Mouse (Mus musculus) embryonic fibroblast, embryonic 13.5 days (primary cell): ENCODE measurements at regions not wholly inside any gene's neighbourhood (a gene's known extent, or its start where the extent isn't known, plus 50 kb on each side); places are given as distances from the start of the nearest gene placed in this dataset.

Experiments
- H3K27ac ChIP-seq: 2 replicates; pipeline ENCODE4 v1.5.1; 2012; ENCODE audit warnings: low read length, control low read depth, inconsistent platforms; ENCODE audit not compliant: insufficient read depth
- H3K4me1 ChIP-seq: 2 replicates; pipeline ENCODE4 v1.6.1; 2011; ENCODE audit warnings: low read length; ENCODE audit not compliant: control insufficient read depth, insufficient read depth
- H3K4me3 ChIP-seq: 2 replicates; pipeline ENCODE4 v1.5.1; 2011; ENCODE audit warnings: mild to moderate bottlenecking, control low read depth, low read length; ENCODE audit not compliant: insufficient read depth
- CTCF ChIP-seq: IDR thresholded peaks from 2 replicates; pipeline ENCODE4 v1.5.1; 2011; ENCODE audit warnings: mild to moderate bottlenecking, control low read depth, low read length, moderate library complexity, borderline replicate concordance; ENCODE audit not compliant: insufficient read depth
- POLR2A ChIP-seq: IDR thresholded peaks from 2 replicates; pipeline ENCODE4 v1.6.1; 2011; ENCODE audit warnings: low read depth, mild to moderate bottlenecking, control low read depth, low read length, moderate library complexity

DNA sequence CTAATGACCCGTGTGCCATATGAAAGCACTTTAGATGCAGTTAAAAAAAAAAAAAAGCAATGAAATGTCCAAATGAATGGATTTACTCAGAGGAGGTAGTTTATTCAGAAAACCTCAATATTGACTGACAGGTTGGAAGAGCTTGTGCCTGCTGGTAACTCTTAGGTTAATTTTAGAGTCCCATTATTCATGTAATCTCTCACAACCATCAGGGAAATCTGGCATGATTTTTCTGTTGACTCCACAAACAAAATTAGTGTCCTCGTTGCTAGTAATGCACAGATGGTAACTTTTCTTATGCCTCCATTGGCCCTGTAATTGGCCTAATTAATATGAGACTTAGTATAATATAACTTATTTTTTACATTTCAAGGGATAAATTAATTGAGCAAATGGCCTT, 937.6 kb downstream of the Serpinb8 start:
- Histone ChIP-seq H3K4me3 (no peak overlapping the region), H3K4me1 (no peaks in the 10 kb centered on the region), H3K27ac (no peak overlapping the region)
- no peak for TF ChIP-seq CTCF
- no peak for TF ChIP-seq POLR2A

DNA sequence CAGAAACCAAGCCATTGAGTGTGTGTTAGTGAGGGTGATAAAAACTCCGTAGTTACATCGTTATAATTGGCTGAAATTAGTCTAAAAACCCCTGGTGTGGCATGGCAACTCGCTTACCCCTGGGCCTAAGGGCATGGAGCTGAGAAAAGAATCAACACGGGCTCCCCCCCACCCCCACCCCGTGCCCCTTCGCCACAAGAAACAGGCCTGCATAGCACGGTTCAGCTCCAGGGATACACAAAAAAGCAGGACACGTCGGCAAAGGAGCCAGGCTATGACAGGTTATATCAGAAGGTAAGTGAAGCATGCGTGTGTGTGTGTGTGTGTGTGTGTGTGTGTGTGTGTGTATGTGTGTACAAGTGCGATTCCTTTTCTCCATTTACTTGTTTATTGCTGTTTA, 948.4 kb downstream of the Serpinb8 start:
- H3K4me1 ChIP-seq: no peaks in the 10 kb centered on the region
- no peak for TF ChIP-seq POLR2A

DNA sequence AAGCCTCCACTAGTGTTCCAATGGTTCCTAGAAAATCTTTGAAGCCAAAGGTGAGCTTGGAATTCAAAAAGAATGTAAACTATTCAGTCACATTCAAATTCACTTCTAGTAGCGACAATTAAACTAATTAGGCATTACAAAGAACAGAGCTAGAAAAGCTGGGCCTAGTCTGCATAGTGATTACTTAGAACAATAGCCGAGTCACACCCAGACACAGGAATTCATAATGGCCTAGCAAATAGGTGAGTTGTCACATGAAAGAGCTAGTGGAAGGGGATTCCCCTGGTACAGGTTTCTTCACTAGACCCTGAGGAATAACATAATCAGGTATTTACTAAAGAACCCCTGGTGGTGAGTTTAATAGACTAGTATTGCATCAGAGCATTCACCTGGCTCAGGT, 958.9 kb downstream of the Serpinb8 start:
- Histone ChIP-seq H3K4me3 (no peak overlapping the region), H3K4me1 (no peaks in the 10 kb centered on the region), H3K27ac (no peak overlapping the region)
- TF ChIP-seq CTCF (no peak), POLR2A (no peak)

More for the DNA sequence above, 948.4 kb downstream of the Serpinb8 start:
- no peak overlapping the region for H3K4me3 ChIP-seq
- H3K27ac ChIP-seq: no peak overlapping the region

DNA sequence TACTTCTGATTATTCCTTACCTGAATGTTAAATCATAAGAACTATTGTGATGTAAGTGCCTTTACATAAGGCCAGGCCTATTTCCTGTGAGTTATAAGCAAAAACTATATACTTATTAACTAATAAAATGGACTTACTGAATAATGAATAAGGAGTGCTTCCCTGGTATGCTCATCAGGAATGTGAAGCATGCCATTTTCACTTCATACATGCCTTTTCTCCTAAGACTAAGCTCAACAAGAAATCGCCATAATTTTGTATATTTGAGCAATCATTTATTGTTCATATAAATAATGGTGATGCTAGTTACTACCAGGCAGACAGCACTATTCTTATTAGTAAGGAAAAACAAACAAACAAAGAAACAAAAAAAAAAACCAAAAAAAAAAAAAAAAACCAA, 969.1 kb downstream of the Serpinb8 start:
- TF ChIP-seq POLR2A (no peak), CTCF (no peak)
- Histone ChIP-seq H3K4me3 (no peak overlapping the region), H3K4me1 (no peaks in the 10 kb centered on the region), H3K27ac (no peak overlapping the region)

DNA sequence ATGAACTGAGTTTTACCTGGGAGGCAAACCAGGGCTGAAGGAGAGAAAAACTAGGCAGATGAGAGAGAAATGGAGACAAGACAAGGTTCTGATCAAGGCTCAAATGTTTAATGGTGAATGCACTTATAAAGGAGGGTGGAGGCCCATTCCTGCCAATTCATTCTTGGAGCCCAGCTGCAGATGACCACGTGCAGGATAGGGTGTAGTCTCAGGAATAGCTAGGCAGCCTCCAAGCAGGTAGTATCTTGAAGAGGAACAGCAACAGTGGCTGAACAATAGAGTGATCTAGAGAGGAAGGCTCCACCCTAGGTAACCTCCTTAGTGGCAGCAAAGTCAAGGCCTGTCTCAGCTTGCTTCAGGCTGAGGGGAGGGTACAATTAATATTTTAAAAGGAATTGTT, 973.2 kb downstream of the Serpinb8 start:
- no peak for TF ChIP-seq CTCF
- TF ChIP-seq POLR2A: no peak
- H3K27ac ChIP-seq: no peak overlapping the region
- no peak overlapping the region for H3K4me3 ChIP-seq
- H3K4me1 ChIP-seq: no peaks in the 10 kb centered on the region

DNA sequence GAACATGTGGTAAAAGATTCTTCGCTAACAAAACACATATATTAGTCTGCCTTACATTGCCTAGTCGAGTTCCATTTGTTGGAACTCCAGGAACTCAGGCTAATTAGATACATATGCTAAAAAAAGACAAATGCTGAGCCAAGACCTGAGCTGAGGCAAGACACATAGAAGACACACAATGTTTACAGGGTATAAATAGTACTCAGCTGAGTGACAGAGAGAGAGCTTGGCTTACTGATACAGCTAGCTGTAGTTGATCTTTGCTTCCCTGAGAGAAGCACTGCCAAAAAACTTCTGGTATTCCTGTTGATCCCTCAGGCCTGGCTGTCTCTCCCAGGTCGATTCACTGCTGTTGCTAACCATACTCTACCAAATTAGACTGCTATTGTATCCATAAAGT, 982.2 kb downstream of the Serpinb8 start:
- Histone ChIP-seq H3K27ac (peak overlapping the region; percentile 52; the same call in 1 of the 2 replicates), H3K4me3 (no peak overlapping the region)
- TF ChIP-seq CTCF (no peak), POLR2A (no peak)

DNA sequence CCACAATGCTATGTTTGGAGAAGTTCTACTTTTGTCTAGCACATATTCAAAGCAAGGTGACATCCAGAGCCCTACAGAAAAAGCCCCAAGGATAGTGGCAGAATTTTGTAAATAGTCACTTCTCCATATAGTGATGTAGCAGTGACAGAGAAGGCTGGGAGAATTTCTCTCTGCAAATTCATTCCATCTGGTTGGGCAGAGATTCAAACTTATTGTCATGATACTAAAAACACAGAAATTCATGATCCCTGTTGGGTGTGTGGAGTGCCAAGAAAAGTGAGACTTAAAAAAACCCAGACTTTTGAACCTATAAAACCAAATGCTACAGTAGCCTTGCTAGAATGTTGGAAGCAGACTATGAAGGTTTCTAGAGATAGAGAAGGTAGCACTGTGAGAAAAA, 983.0 kb downstream of the Serpinb8 start:
- Histone ChIP-seq H3K27ac (peak overlapping the region; percentile 26; the same call in 1 of the 2 replicates), H3K4me3 (no peak overlapping the region), H3K4me1 (no peaks in the 10 kb centered on the region)
- TF ChIP-seq POLR2A: no peak
- no peak for TF ChIP-seq CTCF

More for the DNA sequence above, 982.2 kb downstream of the Serpinb8 start:
- H3K4me1 ChIP-seq: no peaks in the 10 kb centered on the region

DNA sequence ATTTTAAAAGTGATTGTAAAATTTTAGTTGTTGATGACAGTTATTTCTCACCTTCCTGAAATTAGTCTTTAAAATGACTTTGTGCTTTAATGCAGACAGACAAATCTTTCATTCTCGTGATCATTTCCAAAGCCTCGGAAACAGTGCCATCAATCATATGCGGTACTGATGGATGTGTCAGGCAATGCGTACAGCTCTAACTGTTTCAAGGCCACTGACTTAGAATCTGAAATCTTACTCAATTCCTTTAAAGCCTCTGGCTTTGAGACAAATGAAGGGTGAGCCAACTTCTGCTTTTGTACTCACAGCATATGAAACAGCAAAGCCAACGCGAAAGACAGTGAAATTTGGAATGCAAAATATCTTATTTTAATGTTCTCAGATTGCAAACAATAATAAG, 987.0 kb downstream of the Serpinb8 start:
- Histone ChIP-seq H3K4me1 (no peaks in the 10 kb centered on the region), H3K4me3 (no peak overlapping the region), H3K27ac (no peak overlapping the region)
- TF ChIP-seq POLR2A (no peak), CTCF (no peak)

DNA sequence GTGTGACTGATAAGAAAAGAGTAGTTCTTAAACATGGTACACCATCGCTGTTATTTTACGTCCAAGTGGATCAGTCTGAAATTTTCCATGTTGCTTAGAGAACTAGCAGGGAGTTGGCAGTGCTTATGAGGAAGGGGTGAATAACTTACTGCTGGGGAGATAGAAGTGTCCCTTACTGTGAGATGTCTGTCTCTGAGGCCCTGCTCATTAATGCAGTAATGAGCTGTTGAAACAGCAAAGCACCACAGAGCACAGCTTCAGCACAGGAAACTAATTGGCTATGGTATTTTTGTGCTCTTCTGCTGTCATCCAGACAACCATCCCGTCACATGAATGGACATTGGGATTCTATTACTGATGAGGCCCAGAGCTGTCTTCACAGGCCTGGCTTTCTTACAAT, 988.0 kb downstream of the Serpinb8 start:
- no peak for TF ChIP-seq CTCF
- no peak for TF ChIP-seq POLR2A
- Histone ChIP-seq H3K27ac (no peak overlapping the region), H3K4me1 (no peaks in the 10 kb centered on the region), H3K4me3 (no peak overlapping the region)

DNA sequence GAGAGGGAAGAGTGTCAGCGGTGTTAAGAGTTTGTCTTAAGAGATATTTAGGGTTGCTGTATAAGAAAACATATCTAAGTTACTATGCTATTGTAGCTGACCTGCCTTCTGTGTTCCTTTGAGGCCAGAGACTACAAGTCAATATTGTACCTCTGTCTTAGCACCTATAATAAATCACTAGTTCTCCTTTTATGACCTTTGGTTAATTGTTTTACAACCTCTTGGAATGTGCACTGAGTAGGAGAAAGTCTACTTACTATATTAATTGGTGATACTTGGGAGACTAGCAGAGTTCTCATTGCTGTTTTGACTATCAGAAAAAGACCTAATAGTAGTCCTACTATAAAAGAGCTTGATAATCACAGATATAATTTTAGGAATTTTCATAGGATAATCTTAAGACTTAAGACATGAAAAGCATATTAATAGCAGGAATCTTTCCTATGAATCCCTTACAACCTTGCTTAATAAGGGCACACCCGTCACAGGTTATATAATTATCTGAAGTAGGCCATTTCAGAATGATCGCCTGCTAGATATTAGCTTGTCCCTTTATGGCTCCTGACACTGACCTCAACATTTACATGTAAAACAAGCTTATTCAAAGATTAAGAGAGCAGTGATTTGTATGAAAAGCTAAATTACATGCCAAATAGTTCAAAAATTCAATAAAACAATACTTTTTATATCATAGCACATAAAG, 1003.1 kb downstream of the Serpinb8 start:
- Histone ChIP-seq H3K4me1 (no peaks in the 10 kb centered on the region), H3K27ac (no peak overlapping the region), H3K4me3 (no peak overlapping the region)
- no peak for TF ChIP-seq POLR2A
- no peak for TF ChIP-seq CTCF
